Mouse (Mus musculus) adrenal gland, postnatal 14 days (tissue): ENCODE measurements around the gene Zic3. TPM values are rescaled to one million over a fixed set of nuclear protein-coding genes. Genes with fewer than 3 reads are reported as not detected.

Experiments used
- DNase-seq: peaks from one replicate; pipeline ENCODE4 v3.0.0; 2021; ENCODE audit warnings: mixed read lengths
- total RNA-seq: library from RNA; stranded (reverse); gene quantifications from 2 replicates; pipeline ENCODE4 v1.2.3, GENCODE M21; 2021

Gene Zic3
- total RNA-seq, 1 experiment from 2014 or later: not detected

DNA sequence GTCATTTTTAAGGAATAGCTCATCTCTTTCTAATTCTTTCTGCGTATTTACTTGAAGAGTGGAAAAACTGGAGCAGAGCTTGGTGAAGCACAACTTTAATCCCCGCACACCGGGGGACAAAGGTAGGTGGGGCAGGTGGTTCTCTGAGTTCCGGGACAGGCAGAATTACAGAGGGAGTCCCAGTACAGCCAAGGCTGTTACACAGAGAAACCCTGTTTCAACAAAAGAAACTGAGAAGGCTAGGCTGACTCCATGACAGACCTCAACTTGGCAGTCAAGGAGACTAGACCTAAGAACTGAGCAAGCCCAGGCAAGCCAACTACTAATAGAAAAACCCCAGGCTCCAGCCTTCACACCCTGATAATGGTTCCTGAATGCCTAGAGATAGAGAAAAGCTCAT is 20.0 kb downstream of the Zic3 start:
- DNase-seq: no peak
